Mouse (Mus musculus) heart, embryonic 10.5 days (tissue): Measurements from ENCODE around the gene Lamb1. TPM values are rescaled to one million over a fixed set of nuclear protein-coding genes. Genes with fewer than 3 reads are reported as not detected.

ENCODE experiments used
- DNase-seq: peaks from one replicate; pipeline ENCODE4 v3.0.0-alpha.2; 2017; ENCODE audit warnings: low spot score
- H3K27ac ChIP-seq: fragments of 300-500 bp; sonication (generic); 2 replicates; pipeline ENCODE4 v1.5.1; 2016; ENCODE audit warnings: mild to moderate bottlenecking
- H3K27me3 ChIP-seq: fragments of 300-500 bp; sonication (generic); 2 replicates; pipeline ENCODE4 v1.6.1; 2016; ENCODE audit warnings: mild to moderate bottlenecking; ENCODE audit not compliant: poor library complexity, insufficient read depth, severe bottlenecking
- H3K36me3 ChIP-seq: fragments of 300-500 bp; sonication (generic); 2 replicates; pipeline ENCODE4 v1.6.1; 2016; ENCODE audit warnings: mild to moderate bottlenecking, moderate library complexity
- H3K4me1 ChIP-seq: fragments of 300-500 bp; sonication (generic); 2 replicates; pipeline ENCODE4 v1.6.1; 2016; ENCODE audit warnings: mild to moderate bottlenecking
- H3K4me3 ChIP-seq: fragments of 300-500 bp; sonication (generic); 2 replicates; pipeline ENCODE4 v1.5.1; 2016; ENCODE audit warnings: mild to moderate bottlenecking, moderate library complexity
- H3K9me3 ChIP-seq: fragments of 300-500 bp; sonication (generic); 2 replicates; pipeline ENCODE4 v1.6.1; 2016; ENCODE audit warnings: mild to moderate bottlenecking, moderate library complexity
- whole genome bisulfite sequencing: fragments of 180-500 bp; shearing (Covaris S2); methylation state at CpG from one replicate; pipeline ENCODE4 v1.1.7; 2016; 5-methylcytosine and 5-hydroxymethylcytosine counted together
- polyA plus RNA-seq: library from polyadenylated mRNA; unstranded; fragments of >200 nt; fragmentation: Nextera tagmentation; extraction: Ambion mirVana; gene quantifications from 2 replicates; pipeline ENCODE4 v1.2.1, GENCODE M21; 2016

The Lamb1 gene
- polyA plus RNA-seq, 1 experiment from 2014 or later: 66.1 TPM

DNA sequence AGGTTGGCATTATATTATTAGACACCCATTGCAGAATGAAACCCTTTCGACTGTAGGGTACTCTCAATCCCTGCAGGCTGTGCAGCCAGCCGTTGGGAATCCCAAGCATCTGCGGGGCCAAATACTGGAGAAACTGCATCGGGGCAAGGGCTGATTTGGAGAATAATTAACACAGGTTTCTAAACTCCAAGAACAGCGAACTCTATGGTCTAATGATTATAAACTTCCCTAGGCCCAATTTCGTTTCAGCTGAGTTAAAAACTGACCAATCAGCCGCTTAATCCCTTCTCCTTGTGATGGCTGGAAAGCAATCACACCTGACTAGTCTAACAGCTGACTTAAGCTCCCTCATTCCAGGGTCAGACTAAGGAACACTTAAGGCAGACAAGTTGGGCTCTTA, 1.1 kb upstream of the Lamb1 start:
- Histone ChIP-seq H3K36me3 (peaks cover 17% of the 10 kb centered on the region), H3K27me3 (no peaks in the 10 kb centered on the region), H3K27ac (peak overlapping the region; percentile 95; the same call in 1 of the 2 replicates), H3K9me3 (no peaks in the 10 kb centered on the region), H3K4me1 (peaks cover 50% of the 10 kb centered on the region), H3K4me3 (peak overlapping the region; percentile 87)
- DNase-seq: no peak
- whole genome bisulfite sequencing: 38% methylated on average over 7 of the region's 7 CpGs

- DNase-seq: no peak
- H3K36me3 ChIP-seq: peaks cover 34% of the 10 kb centered on the region
These were observed 843 bp downstream of the Lamb1 start for GRCm38 (mm10) chr12:31265722-31266431.

DNA sequence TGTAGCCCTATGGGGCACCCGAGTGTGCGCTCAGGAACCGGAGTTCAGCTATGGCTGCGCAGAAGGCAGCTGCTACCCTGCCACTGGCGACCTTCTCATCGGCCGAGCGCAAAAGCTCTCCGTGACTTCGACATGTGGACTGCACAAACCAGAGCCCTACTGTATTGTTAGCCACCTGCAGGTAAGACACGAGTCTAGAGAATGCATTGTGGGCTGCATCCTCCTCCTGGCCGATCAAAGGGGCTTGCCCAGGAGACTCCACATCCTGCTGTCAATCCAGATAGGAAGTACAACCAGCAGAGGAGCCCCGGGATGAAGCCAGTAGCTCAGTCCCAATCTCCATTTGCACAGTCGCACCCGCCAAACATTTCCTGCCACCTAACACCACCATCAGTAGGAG, 1.7 kb downstream of the Lamb1 start:
- peaks cover 39% of the 10 kb centered on the region for H3K36me3 ChIP-seq
- H3K4me3 ChIP-seq: peak overlapping the region; percentile 87
- no peaks in the 10 kb centered on the region for H3K27me3 ChIP-seq
- WGBS: 5% methylated on average over 15 of the region's 15 CpGs
- DNase-seq: no peak
- no peaks in the 10 kb centered on the region for H3K9me3 ChIP-seq
- peak overlapping the region; percentile 95 for H3K27ac ChIP-seq
- peaks cover 72% of the 10 kb centered on the region for H3K4me1 ChIP-seq

More at GRCm38 (mm10) chr12:31265722-31266431, 843 bp downstream of the Lamb1 start:
- Histone ChIP-seq H3K27ac (peak overlapping the region; percentile 95), H3K27me3 (no peaks in the 10 kb centered on the region), H3K4me3 (peak overlapping the region; percentile 87), H3K9me3 (no peaks in the 10 kb centered on the region), H3K4me1 (peaks cover 64% of the 10 kb centered on the region)
- under 1% methylated on average over 50 of the region's 50 CpGs for WGBS

- DNase-seq: no peak
- no peaks in the 10 kb centered on the region for H3K27me3 ChIP-seq
- H3K36me3 ChIP-seq: peaks cover 46% of the 10 kb centered on the region
- H3K4me3 ChIP-seq: peak overlapping the region; percentile 87
- H3K4me1 ChIP-seq: peaks cover 72% of the 10 kb centered on the region
- H3K27ac ChIP-seq: peak overlapping the region; percentile 95; the same call in 1 of the 2 replicates
- no peaks in the 10 kb centered on the region for H3K9me3 ChIP-seq
- 35% methylated on average over 4 of the region's 4 CpGs for WGBS
These were observed 2.3 kb downstream of the Lamb1 start for GRCm38 (mm10) chr12:31267363-31267762.

- no peaks in the 10 kb centered on the region for H3K9me3 ChIP-seq
- H3K27ac ChIP-seq: peak overlapping the region; percentile 25; the same call in 1 of the 2 replicates
- H3K4me3 ChIP-seq: no peak overlapping the region; the same call in 1 of the 2 replicates
- H3K27me3 ChIP-seq: no peaks in the 10 kb centered on the region
- WGBS: 59% methylated on average over 3 of the region's 3 CpGs
- peaks cover 56% of the 10 kb centered on the region for H3K36me3 ChIP-seq
- DNase-seq: no peak
- peaks cover 68% of the 10 kb centered on the region for H3K4me1 ChIP-seq
These were observed 3.3 kb downstream of the Lamb1 start for GRCm38 (mm10) chr12:31268315-31268714.

DNA sequence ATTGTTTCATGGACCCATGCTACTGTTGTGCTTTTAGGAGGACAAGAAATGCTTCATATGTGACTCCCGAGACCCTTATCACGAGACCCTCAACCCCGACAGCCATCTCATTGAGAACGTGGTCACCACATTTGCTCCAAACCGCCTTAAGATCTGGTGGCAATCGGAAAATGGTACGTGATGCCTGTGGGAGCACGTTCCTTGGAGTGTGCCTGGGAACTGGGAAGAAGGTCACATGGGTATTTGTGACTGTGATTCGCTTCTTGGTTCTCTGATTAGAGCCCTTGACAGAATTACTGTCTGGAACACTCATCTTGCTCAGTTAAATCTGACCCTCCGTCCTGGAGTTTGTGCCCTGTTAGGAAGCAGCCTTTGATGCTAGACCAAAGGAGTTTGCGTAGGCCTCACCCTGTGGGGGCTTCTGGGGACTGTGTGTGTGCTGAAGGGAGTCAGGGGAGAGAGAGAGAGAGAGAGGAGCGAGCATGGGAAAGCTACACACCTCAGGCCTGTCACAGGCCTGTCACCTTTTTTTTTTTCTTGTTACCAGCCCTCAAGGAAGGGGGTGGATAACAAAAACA, 4.1 kb downstream of the Lamb1 start:
- no peak for DNase-seq
- Histone ChIP-seq H3K9me3 (no peaks in the 10 kb centered on the region), H3K4me1 (peaks cover 65% of the 10 kb centered on the region), H3K27ac (peak overlapping the region; percentile 69), H3K36me3 (peaks cover 64% of the 10 kb centered on the region), H3K27me3 (no peaks in the 10 kb centered on the region), H3K4me3 (0 out of 2 replicates have a peak overlapping the region, but pooled peaks have one; percentile 13)
- 46% methylated on average over 12 of the region's 12 CpGs for whole genome bisulfite sequencing

- H3K9me3 ChIP-seq: no peaks in the 10 kb centered on the region
- peaks cover 64% of the 10 kb centered on the region for H3K4me1 ChIP-seq
- 88% methylated on average over 10 of the region's 10 CpGs for WGBS
- peak overlapping the region; percentile 75; the same call in 1 of the 2 replicates for H3K27ac ChIP-seq
- H3K27me3 ChIP-seq: no peaks in the 10 kb centered on the region
- peaks cover 75% of the 10 kb centered on the region for H3K36me3 ChIP-seq
- H3K4me3 ChIP-seq: no peak overlapping the region
- DNase-seq: no peak
These were observed 5.3 kb downstream of the Lamb1 start for GRCm38 (mm10) chr12:31270361-31270760.

DNA sequence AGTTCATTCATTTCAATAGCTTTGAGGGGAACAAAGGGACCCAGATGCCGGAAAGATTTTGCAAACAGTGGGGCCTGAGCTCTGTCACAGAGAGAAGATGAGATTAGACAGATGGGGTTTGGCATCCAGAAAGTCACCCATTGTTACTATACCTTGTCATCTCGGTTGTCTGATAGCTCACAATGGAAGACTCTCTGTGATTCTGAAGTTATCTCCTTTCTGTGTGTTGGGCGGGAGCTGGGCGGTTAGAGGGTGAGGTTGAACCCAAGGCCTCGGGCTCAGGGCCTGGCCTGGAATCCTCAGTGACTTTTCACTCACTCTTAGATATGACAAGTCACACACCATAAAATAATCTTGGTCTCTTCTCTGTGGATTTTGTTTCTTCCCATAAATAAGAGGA, 5.7 kb downstream of the Lamb1 start:
- H3K9me3 ChIP-seq: no peaks in the 10 kb centered on the region
- peak overlapping the region; percentile 17; the same call in 1 of the 2 replicates for H3K4me3 ChIP-seq
- WGBS: 41% methylated on average over 5 of the region's 5 CpGs
- peaks cover 79% of the 10 kb centered on the region for H3K36me3 ChIP-seq
- no peak for DNase-seq
- H3K27me3 ChIP-seq: no peaks in the 10 kb centered on the region
- H3K4me1 ChIP-seq: peaks cover 67% of the 10 kb centered on the region
- peak overlapping the region; percentile 75 for H3K27ac ChIP-seq

- peaks cover 86% of the 10 kb centered on the region for H3K36me3 ChIP-seq
These were observed 6.5 kb downstream of the Lamb1 start for GRCm38 (mm10) chr12:31271361-31272011.

DNA sequence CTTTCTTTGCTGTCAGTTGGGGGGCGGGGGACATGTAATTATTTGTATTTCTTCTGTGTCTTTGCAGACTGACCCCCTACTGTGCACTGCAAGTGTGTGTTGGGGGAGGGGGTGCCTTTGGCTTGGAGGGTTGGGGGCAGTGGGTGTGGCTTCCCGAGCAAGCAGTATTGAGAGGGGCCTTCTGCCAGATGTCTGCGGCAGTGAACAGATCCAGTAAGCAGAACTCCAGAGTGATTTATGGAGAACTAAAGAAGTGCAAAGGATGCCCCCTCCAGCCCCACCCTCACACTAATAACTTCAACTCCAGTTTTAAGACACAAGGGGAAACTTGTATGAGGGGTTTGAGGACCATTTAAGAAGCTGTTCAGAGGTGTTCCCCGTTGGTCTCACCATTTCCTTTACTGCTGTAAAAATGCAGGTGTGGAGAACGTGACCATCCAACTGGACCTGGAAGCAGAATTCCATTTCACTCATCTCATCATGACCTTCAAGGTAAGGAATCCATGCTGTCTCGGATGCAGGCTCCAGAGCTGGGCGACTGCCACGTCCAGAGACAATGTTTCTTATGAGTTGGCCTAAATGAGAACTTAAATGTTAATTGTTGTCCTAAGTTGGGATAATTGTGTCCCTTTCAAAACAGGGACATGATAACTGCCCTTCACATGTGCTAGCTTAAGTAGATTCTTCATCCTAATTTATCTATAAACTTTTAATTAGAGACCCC, 7.1 kb downstream of the Lamb1 start:
- H3K27ac ChIP-seq: peak overlapping the region; percentile 75
- peak overlapping the region; percentile 13 for H3K4me3 ChIP-seq
- no peaks in the 10 kb centered on the region for H3K9me3 ChIP-seq
- H3K36me3 ChIP-seq: peaks cover 86% of the 10 kb centered on the region
- DNase-seq: no peak
- peaks cover 60% of the 10 kb centered on the region for H3K4me1 ChIP-seq
- 52% methylated on average over 8 of the region's 8 CpGs for WGBS
- H3K27me3 ChIP-seq: no peaks in the 10 kb centered on the region

More at GRCm38 (mm10) chr12:31271361-31272011, 6.5 kb downstream of the Lamb1 start:
- H3K9me3 ChIP-seq: no peaks in the 10 kb centered on the region
- H3K4me3 ChIP-seq: peak overlapping the region; percentile 17; the same call in 1 of the 2 replicates
- H3K27ac ChIP-seq: peak overlapping the region; percentile 75
- WGBS: 19% methylated on average over 16 of the region's 16 CpGs
- peaks cover 67% of the 10 kb centered on the region for H3K4me1 ChIP-seq
- DNase-seq: peak; percentile 87
- no peaks in the 10 kb centered on the region for H3K27me3 ChIP-seq

GRCm38 (mm10) chr12:31272846-31273245, 7.8 kb downstream of the Lamb1 start:
- WGBS: 85% methylated on average over 2 of the region's 2 CpGs
- Histone ChIP-seq H3K27ac (no peak overlapping the region), H3K9me3 (no peaks in the 10 kb centered on the region), H3K4me1 (peaks cover 53% of the 10 kb centered on the region), H3K4me3 (no peak overlapping the region), H3K27me3 (no peaks in the 10 kb centered on the region), H3K36me3 (peaks cover 90% of the 10 kb centered on the region)
- no peak for DNase-seq

- Histone ChIP-seq H3K36me3 (peaks cover 93% of the 10 kb centered on the region), H3K27ac (no peak overlapping the region), H3K4me1 (peaks cover 46% of the 10 kb centered on the region), H3K27me3 (no peaks in the 10 kb centered on the region), H3K9me3 (no peaks in the 10 kb centered on the region), H3K4me3 (no peak overlapping the region)
- WGBS: 92% methylated on average over 7 of the region's 7 CpGs
- DNase-seq: no peak
These were observed 8.6 kb downstream of the Lamb1 start for GRCm38 (mm10) chr12:31273646-31274045.
